ENCODE assay signal across 15 mouse cellular contexts in genomic region chr3:53478419-53479046, GRCm38 (mm10). TPM values are rescaled to one million over a fixed set of nuclear protein-coding genes. Genes with fewer than 3 reads are reported as not detected.
DNase-seq lines count a peak whose midpoint lies in the region; ATAC-seq and TF ChIP-seq lines count a peak whose summit lies in the region.
"Had no signal": no experiment of that assay in that cellular context is flagged by ENCODE, and none has a peak within 500 bp of the region (broad histone marks: within the 10 kb centered on the region; RNA-seq: fewer than 3 reads in every experiment).

No protein-coding gene starts in this region.

- no peaks in the 10 kb centered on the region for H3K9me3 ChIP-seq in liver, embryonic 12.5 days (replicated peaks)
- H3K9me3 ChIP-seq in embryonic facial prominence, embryonic 12.5 days = no peaks in the 10 kb centered on the region
- H3K9me3 ChIP-seq in midbrain, embryonic 15.5 days = no peaks in the 10 kb centered on the region

- H3K4me1 ChIP-seq in liver, embryonic 12.5 days = no peaks in the 10 kb centered on the region
- no peaks in the 10 kb centered on the region for H3K4me1 ChIP-seq in embryonic facial prominence, embryonic 12.5 days
- no peaks in the 10 kb centered on the region for H3K4me1 ChIP-seq in midbrain, embryonic 15.5 days

- no peak overlapping the region for H3K9ac ChIP-seq in liver, embryonic 12.5 days
- H3K9ac ChIP-seq in embryonic facial prominence, embryonic 12.5 days = no peak overlapping the region
- H3K9ac ChIP-seq in midbrain, embryonic 15.5 days = no peak overlapping the region

- WGBS in liver, embryonic 12.5 days (ENCODE audit: insufficient replicate concordance) = 90% methylated on average over 30 of the region's 30 CpGs
- WGBS in embryonic facial prominence, embryonic 12.5 days = 96% methylated on average over 30 of the region's 30 CpGs
- WGBS in midbrain, embryonic 15.5 days = 96% methylated on average over 30 of the region's 30 CpGs

- H3K4me3 ChIP-seq in gastrocnemius, adult 2 months = no peak overlapping the region
- no peak overlapping the region for H3K4me3 ChIP-seq in liver, embryonic 12.5 days
- no peak overlapping the region for H3K4me3 ChIP-seq in embryonic facial prominence, embryonic 12.5 days
- no peak overlapping the region for H3K4me3 ChIP-seq in midbrain, embryonic 15.5 days

- ATAC-seq in liver, embryonic 12.5 days = 0 out of 2 replicates have a peak, but pooled peaks have one; percentile 35
- peak; percentile 57 for ATAC-seq in embryonic facial prominence, embryonic 12.5 days (ENCODE audit: insufficient number of reproducible peaks, insufficient read depth, low FRiP score, low TSS enrichment)
- peak; percentile 40; the same call in 1 of the 2 replicates for ATAC-seq in midbrain, embryonic 15.5 days (replicated peaks)
- ATAC-seq: activated CD4-positive, CD25-positive, alpha-beta regulatory T cell, adult 4 months had no signal

- no peaks in the 10 kb centered on the region for H3K27me3 ChIP-seq in liver, embryonic 12.5 days (replicated peaks)
- no peaks in the 10 kb centered on the region for H3K27me3 ChIP-seq in embryonic facial prominence, embryonic 12.5 days
- H3K27me3 ChIP-seq in midbrain, embryonic 15.5 days (replicated peaks) = no peaks in the 10 kb centered on the region

- intact Hi-C loops in gastrocnemius, adult 2 months (cut with DNase I) = no loop called here

- H3K27ac ChIP-seq in gastrocnemius, adult 2 months = no peak overlapping the region
- no peak overlapping the region for H3K27ac ChIP-seq in liver, embryonic 12.5 days
- no peak overlapping the region for H3K27ac ChIP-seq in embryonic facial prominence, embryonic 12.5 days
- H3K27ac ChIP-seq in midbrain, embryonic 15.5 days = no peak overlapping the region

- no peak for TF ChIP-seq CTCF in gastrocnemius, adult 2 months (IDR thresholded peaks at IDR 0.05)

- peaks cover 84% of the 10 kb centered on the region for H3K36me3 ChIP-seq in liver, embryonic 12.5 days
- peaks cover 81% of the 10 kb centered on the region for H3K36me3 ChIP-seq in embryonic facial prominence, embryonic 12.5 days
- peaks cover 60% of the 10 kb centered on the region for H3K36me3 ChIP-seq in midbrain, embryonic 15.5 days (replicated peaks)

- DNase-seq in gastrocnemius, adult 2 months = peak; percentile 23
- no peak for DNase-seq in gastrocnemius, postnatal 4 days (ENCODE audit: low spot score in 2 of 2)
- no peak for DNase-seq in liver
- DNase-seq in ovary, adult 18-20 months (ENCODE audit: low spot score) = no peak
- DNase-seq: adrenal gland, postnatal 36 days; cerebellum, postnatal 36 days; heart, postnatal 36 days; kidney, adult 9 months; thymus, adult 2 months had no signal

- H3K4me2 ChIP-seq in liver, embryonic 12.5 days = no peak overlapping the region
- H3K4me2 ChIP-seq in embryonic facial prominence, embryonic 12.5 days (replicated peaks) = no peak overlapping the region
- no peak overlapping the region for H3K4me2 ChIP-seq in midbrain, embryonic 15.5 days
- H3K4me2 ChIP-seq: liver, embryonic 11.5 days had no signal

RNA-seq across cellular contexts. Expression of gene Stoml3, which starts 9.9 kb away (rescaled TPM):
- total RNA-seq in gastrocnemius, adult 2 months (2021) = not detected
- not detected for total RNA-seq in gastrocnemius, postnatal 4 days (2021)
- polyA plus RNA-seq in liver, embryonic 12.5 days (2016; fragmentation: Nextera tagmentation; extraction: Ambion mirVana) = not detected in 2 replicates
- polyA plus RNA-seq in embryonic facial prominence, embryonic 12.5 days (2016; fragmentation: Nextera tagmentation; extraction: Ambion mirVana) = not detected in 2 replicates
- polyA plus RNA-seq in midbrain, embryonic 15.5 days (2015; fragmentation: Nextera tagmentation; extraction: Ambion mirVana) = not detected in 2 replicates
- total RNA-seq: adrenal gland, postnatal 36 days; gastrocnemius, adult 18-20 months; heart, postnatal 36 days had no signal
- polyA plus RNA-seq: activated CD4-positive, CD25-positive, alpha-beta regulatory T cell, adult 4 months; liver, embryonic 11.5 days had no signal

RNA-seq across cellular contexts. Expression of gene Proser1, which starts 15.1 kb away (rescaled TPM):
- total RNA-seq in gastrocnemius, adult 2 months (2021) = 1 to 10 TPM; 7.0 to 7.4 TPM
- total RNA-seq in gastrocnemius, postnatal 4 days (2021) = 10 to 100 TPM; 14.8 to 19.7 TPM
- 7.7 and 8.8 TPM in 2 replicates for polyA plus RNA-seq in liver, embryonic 12.5 days (2016; fragmentation: Nextera tagmentation; extraction: Ambion mirVana)
- 24.6 and 26.2 TPM in 2 replicates for polyA plus RNA-seq in embryonic facial prominence, embryonic 12.5 days (2016; fragmentation: Nextera tagmentation; extraction: Ambion mirVana)
- 22.9 and 23.2 TPM in 2 replicates for polyA plus RNA-seq in midbrain, embryonic 15.5 days (2015; fragmentation: Nextera tagmentation; extraction: Ambion mirVana)

RNA-seq across cellular contexts. Expression of gene Nhlrc3, which starts 15.4 kb away (rescaled TPM):
- 1 to 10 TPM; 2.1 to 2.9 TPM for total RNA-seq in gastrocnemius, adult 2 months (2021)
- total RNA-seq in gastrocnemius, postnatal 4 days (2021) = 1 to 10 TPM; 7.3 to 7.9 TPM
- polyA plus RNA-seq in liver, embryonic 12.5 days (2016; fragmentation: Nextera tagmentation; extraction: Ambion mirVana) = 5.9 TPM in 2 replicates
- 13.2 and 13.8 TPM in 2 replicates for polyA plus RNA-seq in embryonic facial prominence, embryonic 12.5 days (2016; fragmentation: Nextera tagmentation; extraction: Ambion mirVana)
- 9.3 and 11.6 TPM in 2 replicates for polyA plus RNA-seq in midbrain, embryonic 15.5 days (2015; fragmentation: Nextera tagmentation; extraction: Ambion mirVana)
